Mouse (Mus musculus) hindbrain, embryonic 12.5 days (tissue): ENCODE results near the gene Abtb2. TPM values are rescaled to one million over a fixed set of nuclear protein-coding genes. Genes with fewer than 3 reads are reported as not detected.

Experiments used
- ATAC-seq: fragments of 200-750 bp; cut with Nextera tagmentation; 2 replicates; pipeline ENCODE4 v1.8.0; 2017; ENCODE audit warnings: moderate TSS enrichment; ENCODE audit not compliant: low FRiP score
- H3K27ac ChIP-seq: fragments of 300-500 bp; sonication (generic); 2 replicates; pipeline ENCODE4 v1.5.1; 2016; ENCODE audit warnings: mild to moderate bottlenecking
- H3K27me3 ChIP-seq: fragments of 300-500 bp; sonication (generic); 2 replicates; pipeline ENCODE4 v1.6.1; 2016; ENCODE audit warnings: mild to moderate bottlenecking
- H3K36me3 ChIP-seq: fragments of 300-500 bp; sonication (generic); 2 replicates; pipeline ENCODE4 v1.6.1; 2016; ENCODE audit warnings: mild to moderate bottlenecking
- H3K4me1 ChIP-seq: fragments of 300-500 bp; sonication (generic); 2 replicates; pipeline ENCODE4 v1.6.1; 2016
- H3K4me2 ChIP-seq: fragments of 300-500 bp; sonication (generic); replicated peaks from 2 replicates; pipeline ENCODE4 v1.6.1; 2016; ENCODE audit warnings: mild to moderate bottlenecking
- H3K4me3 ChIP-seq: fragments of 300-500 bp; sonication (generic); 2 replicates; pipeline ENCODE4 v1.5.1; 2016; ENCODE audit warnings: mild to moderate bottlenecking
- H3K9ac ChIP-seq: fragments of 300-500 bp; sonication (generic); 2 replicates; pipeline ENCODE4 v1.6.1; 2016; ENCODE audit warnings: mild to moderate bottlenecking, moderate library complexity
- H3K9me3 ChIP-seq: fragments of 300-500 bp; sonication (generic); replicated peaks from 2 replicates; pipeline ENCODE4 v1.6.1; 2016; ENCODE audit warnings: mild to moderate bottlenecking
- WGBS: fragments of 180-500 bp; shearing (Covaris S2); methylation state at CpG from one replicate; pipeline ENCODE4 v1.1.7; 2016; 5-methylcytosine and 5-hydroxymethylcytosine counted together
- polyA plus RNA-seq: library from polyadenylated mRNA; unstranded; fragments of >200 nt; fragmentation: Nextera tagmentation; extraction: Ambion mirVana; gene quantifications from 2 replicates; pipeline ENCODE4 v1.2.1, GENCODE M21; 2016

Abtb2 gene
- polyA plus RNA-seq, 1 experiment from 2014 or later = 27.3 TPM

DNA sequence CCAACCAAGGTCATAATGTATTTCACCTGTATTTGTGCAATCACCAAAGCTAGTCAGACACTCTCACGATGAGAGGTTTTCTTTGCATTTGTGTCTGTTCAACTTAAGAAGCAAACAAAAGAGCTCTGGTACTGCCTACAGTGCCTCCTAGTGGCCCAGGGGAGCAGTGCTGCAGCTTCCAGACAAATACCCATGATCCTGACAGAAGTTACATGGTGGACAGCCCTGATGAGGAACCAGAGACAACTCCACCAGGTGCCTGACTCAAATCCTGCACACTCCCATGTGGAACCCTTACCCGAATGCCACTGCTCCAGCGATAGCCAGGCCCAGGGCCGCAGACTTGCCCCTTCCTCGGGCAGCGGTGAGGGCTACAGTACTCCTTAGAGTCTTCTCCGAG, 177.9 kb downstream of the Abtb2 start:
- Histone ChIP-seq H3K4me1 (no peaks in the 10 kb centered on the region), H3K36me3 (peaks cover 61% of the 10 kb centered on the region), H3K27me3 (no peaks in the 10 kb centered on the region), H3K27ac (no peak overlapping the region), H3K4me3 (no peak overlapping the region), H3K4me2 (no peak overlapping the region), H3K9me3 (no peaks in the 10 kb centered on the region), H3K9ac (no peak overlapping the region)
- ATAC-seq = no peak; the same call in 1 of the 2 replicates
- 82% methylated on average over 7 of the region's 7 CpGs for WGBS

DNA sequence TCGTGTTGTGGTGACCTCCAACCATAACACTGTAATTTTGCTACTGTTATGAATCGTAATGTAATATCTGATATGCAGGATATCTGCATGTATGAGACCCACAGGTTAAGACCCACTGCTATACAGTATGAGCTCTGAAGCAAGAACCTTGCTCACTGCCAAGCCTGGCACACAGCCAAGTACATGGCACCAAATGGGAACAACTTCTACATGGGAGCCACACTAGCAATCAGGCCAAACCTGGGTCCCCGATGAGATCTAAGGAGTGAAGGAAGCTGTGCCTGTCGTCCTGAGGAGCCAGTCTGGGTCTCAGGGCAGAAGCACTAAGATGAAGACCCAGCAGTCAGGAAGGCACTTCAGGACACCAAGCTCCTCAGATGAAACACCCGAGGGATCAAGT, 179.4 kb downstream of the Abtb2 start:
- H3K9me3 ChIP-seq = no peaks in the 10 kb centered on the region

DNA sequence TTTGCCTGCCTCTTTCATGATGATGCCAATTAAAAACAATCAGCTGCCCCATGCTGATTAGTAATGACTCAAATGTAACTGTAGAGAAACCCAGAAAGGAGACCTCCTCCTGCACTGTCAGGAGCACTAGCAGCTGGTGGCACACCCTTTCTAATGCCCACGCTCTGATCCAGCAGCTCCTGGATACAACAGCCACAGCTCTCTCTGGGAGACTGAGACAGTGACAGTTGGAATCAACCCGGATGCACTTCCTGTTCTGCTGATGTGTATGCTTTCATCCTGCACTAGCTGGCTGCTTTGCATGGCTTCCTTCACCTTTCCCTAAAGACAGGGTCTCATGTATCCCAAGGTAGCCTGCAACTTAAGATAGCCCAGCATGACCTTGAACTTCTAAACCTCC, 180.0 kb downstream of the Abtb2 start:
- Histone ChIP-seq H3K27me3 (no peaks in the 10 kb centered on the region), H3K4me3 (no peak overlapping the region), H3K36me3 (peaks cover 57% of the 10 kb centered on the region), H3K9ac (no peak overlapping the region), H3K4me1 (no peaks in the 10 kb centered on the region), H3K27ac (no peak overlapping the region), H3K9me3 (no peaks in the 10 kb centered on the region), H3K4me2 (no peak overlapping the region)
- ATAC-seq = no peak
- WGBS = 90% methylated on average over 2 of the region's 2 CpGs

More for the DNA sequence above, 179.4 kb downstream of the Abtb2 start:
- Histone ChIP-seq H3K4me3 (no peak overlapping the region), H3K9ac (no peak overlapping the region), H3K4me1 (no peaks in the 10 kb centered on the region), H3K27ac (no peak overlapping the region), H3K27me3 (no peaks in the 10 kb centered on the region), H3K36me3 (peaks cover 58% of the 10 kb centered on the region), H3K4me2 (no peak overlapping the region)
- 90% methylated on average over 5 of the region's 5 CpGs for WGBS
- no peak for ATAC-seq

DNA sequence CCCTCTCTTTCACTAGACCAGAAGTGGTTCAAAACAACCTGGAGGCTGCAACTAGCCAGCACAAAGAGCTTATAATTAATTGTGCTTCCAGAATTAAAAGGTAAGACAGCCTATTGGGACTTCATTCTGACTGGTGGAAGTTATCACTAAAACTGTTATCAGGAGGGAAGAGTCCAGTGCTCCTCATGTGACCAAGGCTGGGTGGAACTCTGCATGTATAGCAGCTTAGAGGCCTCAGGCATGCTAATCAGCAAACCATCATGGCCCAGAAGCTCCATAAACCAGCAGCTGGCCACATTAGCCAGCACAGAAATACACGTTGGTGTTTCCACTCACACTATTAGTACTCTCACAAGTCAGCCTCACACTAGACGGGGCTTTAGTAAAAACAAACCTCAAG, 180.7 kb downstream of the Abtb2 start:
- H3K9ac ChIP-seq = no peak overlapping the region
- H3K4me3 ChIP-seq = no peak overlapping the region
- peaks cover 60% of the 10 kb centered on the region for H3K36me3 ChIP-seq
- 87% methylated on average over 2 of the region's 2 CpGs for WGBS
- H3K4me2 ChIP-seq = no peak overlapping the region
- no peak for ATAC-seq
- H3K4me1 ChIP-seq = no peaks in the 10 kb centered on the region
- no peaks in the 10 kb centered on the region for H3K27me3 ChIP-seq
- no peaks in the 10 kb centered on the region for H3K9me3 ChIP-seq
- no peak overlapping the region for H3K27ac ChIP-seq

DNA sequence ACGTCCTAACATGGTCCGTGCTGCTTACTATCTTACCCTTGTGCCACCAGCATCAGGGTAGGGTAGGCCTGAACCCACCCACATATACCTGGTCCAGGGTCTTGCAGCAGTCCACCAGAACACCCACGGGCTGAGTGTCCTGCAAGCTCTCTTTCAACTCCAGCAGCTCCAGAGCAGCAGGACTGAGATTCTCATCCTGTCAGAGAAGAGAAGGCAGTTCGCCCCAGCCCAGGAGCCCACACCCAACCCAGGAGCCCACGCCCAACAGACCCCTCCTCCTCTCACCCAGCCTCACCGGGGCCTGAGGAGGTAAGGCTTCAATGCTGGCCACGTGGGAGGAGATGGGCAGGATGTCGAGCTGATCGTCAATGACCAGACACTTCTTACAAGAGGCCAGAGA, 181.8 kb downstream of the Abtb2 start:
- H3K4me3 ChIP-seq = no peak overlapping the region
- 92% methylated on average over 9 of the region's 9 CpGs for WGBS
- ATAC-seq = no peak
- H3K9ac ChIP-seq = no peak overlapping the region
- no peaks in the 10 kb centered on the region for H3K27me3 ChIP-seq
- H3K4me2 ChIP-seq = no peak overlapping the region
- no peaks in the 10 kb centered on the region for H3K9me3 ChIP-seq
- no peaks in the 10 kb centered on the region for H3K4me1 ChIP-seq
- H3K36me3 ChIP-seq = peaks cover 58% of the 10 kb centered on the region
- no peak overlapping the region for H3K27ac ChIP-seq

DNA sequence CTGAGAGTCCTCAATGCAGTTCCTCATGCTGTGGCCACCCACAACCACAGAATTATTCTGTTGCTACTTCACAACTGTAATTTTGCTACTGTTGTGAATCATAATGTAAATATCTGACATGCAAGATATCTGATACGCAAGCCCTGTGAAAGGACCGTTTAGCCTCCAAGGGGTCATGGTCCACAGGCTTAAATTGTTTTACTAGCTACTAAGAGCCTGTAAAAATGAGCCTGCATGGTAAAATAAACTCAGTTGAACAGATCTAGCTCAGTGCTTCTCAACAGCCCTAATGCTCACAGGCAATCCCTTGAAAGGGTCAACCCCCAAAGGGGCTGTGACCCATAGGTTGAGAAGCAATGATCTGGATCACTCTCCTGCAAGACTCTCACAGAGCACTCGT, 183.0 kb downstream of the Abtb2 start:
- Histone ChIP-seq H3K27ac (no peak overlapping the region), H3K27me3 (no peaks in the 10 kb centered on the region), H3K4me3 (no peak overlapping the region), H3K36me3 (peaks cover 58% of the 10 kb centered on the region), H3K4me2 (no peak overlapping the region), H3K9me3 (no peaks in the 10 kb centered on the region), H3K9ac (no peak overlapping the region), H3K4me1 (no peaks in the 10 kb centered on the region)
- 95% methylated on average over 3 of the region's 3 CpGs for WGBS
- no peak for ATAC-seq

DNA sequence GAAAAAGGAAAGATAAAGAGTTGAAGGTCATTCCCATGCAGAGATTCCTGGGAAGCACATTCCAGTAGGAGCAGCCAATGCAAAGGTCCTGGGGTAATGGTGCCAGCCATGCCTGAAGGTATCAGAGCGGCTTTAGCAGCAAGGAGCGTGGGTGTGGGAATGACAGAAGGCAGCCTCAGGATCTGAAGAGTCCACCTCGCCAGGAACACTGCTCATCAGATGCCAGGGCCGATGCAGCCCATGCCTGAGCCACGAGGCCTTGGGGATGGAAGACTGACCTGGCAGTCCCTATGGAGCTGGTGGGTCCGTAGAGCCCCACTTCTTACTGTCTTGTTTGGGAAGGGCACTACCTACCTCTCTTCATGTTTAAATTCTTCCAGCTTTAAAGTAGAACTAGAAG, 185.7 kb downstream of the Abtb2 start:
- ATAC-seq = no peak
- no peak overlapping the region for H3K27ac ChIP-seq
- WGBS = 93% methylated on average over 6 of the region's 6 CpGs
- no peaks in the 10 kb centered on the region for H3K9me3 ChIP-seq
- H3K4me1 ChIP-seq = no peaks in the 10 kb centered on the region
- H3K9ac ChIP-seq = no peak overlapping the region
- H3K4me2 ChIP-seq = no peak overlapping the region
- peaks cover 71% of the 10 kb centered on the region for H3K36me3 ChIP-seq
- H3K4me3 ChIP-seq = no peak overlapping the region
- no peaks in the 10 kb centered on the region for H3K27me3 ChIP-seq

DNA sequence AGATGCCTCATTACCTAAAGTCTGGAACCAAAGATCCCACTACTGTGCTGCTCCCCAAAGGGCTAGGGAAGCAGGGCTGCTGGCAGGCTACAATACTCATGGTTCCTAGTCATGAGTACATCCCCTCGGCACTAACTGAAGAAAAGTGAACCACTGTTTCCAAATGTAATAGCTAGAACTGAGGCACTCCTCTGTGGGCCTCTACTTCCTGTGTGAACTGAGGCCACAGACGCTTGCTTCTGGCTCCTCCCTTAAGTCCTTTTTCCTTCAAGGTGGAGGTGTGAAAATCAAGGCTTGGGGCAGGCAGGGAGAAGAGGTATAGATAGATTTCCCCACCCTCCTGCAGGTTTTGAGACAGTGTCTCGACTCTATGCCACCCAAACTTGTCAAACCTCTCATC, 188.5 kb downstream of the Abtb2 start:
- H3K27ac ChIP-seq = no peak overlapping the region
- H3K4me2 ChIP-seq = no peak overlapping the region
- H3K9ac ChIP-seq = no peak overlapping the region
- H3K36me3 ChIP-seq = peaks cover 47% of the 10 kb centered on the region
- no peak overlapping the region for H3K4me3 ChIP-seq
- no peaks in the 10 kb centered on the region for H3K4me1 ChIP-seq
- no peaks in the 10 kb centered on the region for H3K27me3 ChIP-seq
- no peaks in the 10 kb centered on the region for H3K9me3 ChIP-seq
- ATAC-seq = no peak
- 91% methylated on average over 3 of the region's 3 CpGs for WGBS

DNA sequence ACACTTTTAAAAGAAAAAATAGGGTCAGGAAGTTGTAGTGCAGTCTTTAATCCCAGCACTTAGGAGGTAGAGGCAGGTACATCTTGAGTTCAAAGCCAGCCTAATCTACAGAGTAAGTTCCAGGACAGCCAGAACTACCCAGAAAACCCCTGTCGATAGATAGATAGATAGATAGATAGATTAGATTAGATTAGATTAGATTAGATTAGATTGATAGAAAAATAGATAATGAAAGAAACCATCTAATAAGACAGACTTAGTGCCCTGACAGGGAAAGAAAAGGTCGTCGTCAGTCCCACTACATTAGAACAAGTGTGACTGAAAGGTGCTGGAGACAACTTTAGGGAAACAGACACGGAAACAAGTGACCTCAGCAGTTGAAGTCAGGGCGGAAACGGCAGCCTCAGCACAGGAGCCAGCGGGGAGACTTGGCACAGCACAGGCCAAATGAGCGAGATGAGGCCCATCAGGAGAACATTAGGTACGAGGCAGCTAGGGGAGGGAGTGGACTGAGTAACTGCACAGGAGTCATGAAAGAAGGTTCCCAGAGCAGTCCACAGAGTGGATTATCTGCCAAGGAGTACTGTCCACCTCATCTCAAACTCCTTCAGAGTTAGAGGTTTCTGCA, 189.5 kb downstream of the Abtb2 start:
- Histone ChIP-seq H3K9me3 (no peaks in the 10 kb centered on the region), H3K27me3 (no peaks in the 10 kb centered on the region), H3K9ac (no peak overlapping the region), H3K4me3 (no peak overlapping the region), H3K27ac (no peak overlapping the region), H3K4me2 (no peak overlapping the region), H3K36me3 (peaks cover 44% of the 10 kb centered on the region), H3K4me1 (peaks cover 4% of the 10 kb centered on the region)
- 88% methylated on average over 9 of the region's 9 CpGs for WGBS
- ATAC-seq = no peak

DNA sequence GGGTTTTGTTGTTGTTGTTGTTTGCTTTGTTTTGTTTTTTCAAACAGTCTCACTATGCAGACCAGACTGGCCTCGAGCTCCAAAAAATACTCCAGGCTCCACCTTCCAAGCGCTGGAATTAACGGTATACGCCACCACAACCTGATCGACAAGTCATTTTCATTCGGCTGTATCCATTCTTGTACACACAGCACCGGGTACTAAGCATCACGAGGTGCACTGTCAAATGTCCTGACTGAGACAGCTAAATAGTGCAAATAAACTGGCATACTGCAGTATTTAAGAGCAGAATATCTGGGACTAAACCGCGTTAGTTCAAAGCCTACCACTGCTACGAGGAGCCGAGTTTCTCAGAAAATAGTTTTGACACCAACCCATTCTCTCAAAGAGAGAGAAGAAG, 194.3 kb downstream of the Abtb2 start:
- H3K27ac ChIP-seq = peak overlapping the region; percentile 81; the same call in 1 of the 2 replicates
- 1% methylated on average over 12 of the region's 12 CpGs for WGBS
- peak; percentile 20; the same call in 1 of the 2 replicates for ATAC-seq

DNA sequence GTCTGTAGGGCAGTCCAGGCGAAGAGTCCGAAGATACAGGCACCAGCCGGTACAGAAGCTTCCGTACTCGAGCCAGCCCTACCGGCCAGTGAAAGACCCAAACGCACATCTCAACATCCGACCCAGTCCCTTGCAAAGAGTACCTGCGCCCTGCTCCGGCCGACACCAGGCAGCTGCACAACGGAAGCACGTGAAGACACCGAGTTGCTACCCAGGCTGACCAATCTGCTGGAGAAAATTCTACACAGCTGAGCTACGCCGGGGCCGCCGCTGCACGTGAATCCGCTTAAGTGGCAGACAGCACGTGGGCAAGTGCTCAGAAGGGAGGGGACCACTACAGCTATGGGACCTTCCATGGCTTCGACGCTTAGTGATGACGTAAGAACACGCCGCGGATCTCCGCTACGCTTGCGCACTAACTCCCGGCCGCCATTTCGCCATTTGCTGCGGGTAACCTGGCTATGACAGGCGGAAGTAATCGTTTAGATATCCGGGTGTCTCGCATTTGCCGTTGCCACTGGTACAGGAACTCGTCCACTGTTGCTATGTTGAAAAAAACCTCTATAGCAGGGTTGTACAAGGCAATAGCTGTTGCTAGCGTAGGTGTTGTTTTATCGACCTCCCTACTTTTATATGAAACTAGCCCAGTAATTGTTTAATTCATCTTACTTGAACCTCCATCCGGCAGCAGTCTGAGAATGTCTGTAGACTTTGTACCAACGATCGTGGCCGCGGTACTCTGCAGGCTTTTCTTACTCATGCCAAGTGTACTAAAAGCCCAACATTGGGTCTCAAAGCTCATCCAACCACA, 195.0 kb downstream of the Abtb2 start, which contains the start of gene Nat10:
TSS of gene Nat10 (minus strand) at position 365 of the 811 bp plus-strand sequence.
- peaks cover 15% of the 10 kb centered on the region for H3K36me3 ChIP-seq
- H3K9ac ChIP-seq = peak within 1 kb of the TSS; percentile 65
- peak within 1 kb of the TSS; percentile 78 for H3K4me2 ChIP-seq
- H3K9me3 ChIP-seq = no peaks in the 10 kb centered on the region
- peak within 1 kb of the TSS; percentile 57 for H3K4me3 ChIP-seq
- WGBS = under 1% methylated on average over 47 of the region's 47 CpGs
- H3K4me1 ChIP-seq = peaks cover 10% of the 10 kb centered on the region
- ATAC-seq = peak; percentile 97
- peak within 1 kb of the TSS; percentile 81 for H3K27ac ChIP-seq
- H3K27me3 ChIP-seq = no peaks in the 10 kb centered on the region

More for the DNA sequence above, 194.3 kb downstream of the Abtb2 start:
- H3K9ac ChIP-seq = peak overlapping the region; percentile 65
- no peaks in the 10 kb centered on the region for H3K27me3 ChIP-seq
- H3K9me3 ChIP-seq = no peaks in the 10 kb centered on the region
- peak overlapping the region; percentile 78 for H3K4me2 ChIP-seq
- peak overlapping the region; percentile 57 for H3K4me3 ChIP-seq
- peaks cover 10% of the 10 kb centered on the region for H3K4me1 ChIP-seq
- peaks cover 15% of the 10 kb centered on the region; the same call in 1 of the 2 replicates for H3K36me3 ChIP-seq

DNA sequence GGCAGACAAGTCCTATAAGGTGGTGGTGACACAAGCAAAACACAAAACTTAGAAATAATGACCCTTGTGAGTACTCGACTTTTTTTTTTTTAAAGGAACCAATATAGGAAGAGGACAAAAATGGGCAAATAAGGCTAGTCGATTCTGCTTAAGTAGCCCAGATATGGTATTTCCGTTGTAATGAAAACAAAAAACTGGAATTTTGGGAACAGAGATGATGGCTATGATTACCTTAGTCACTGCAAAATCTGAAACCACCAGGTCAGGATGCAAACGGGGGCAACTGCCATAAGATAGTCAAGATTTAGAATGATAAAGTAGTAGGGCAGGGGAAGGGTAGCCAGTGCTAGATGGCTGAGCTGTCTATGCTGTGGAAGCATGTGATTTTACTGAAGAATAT, 195.9 kb downstream of the Abtb2 start:
- peak overlapping the region; percentile 57 for H3K4me3 ChIP-seq
- no peak overlapping the region for H3K27ac ChIP-seq
- H3K9me3 ChIP-seq = no peaks in the 10 kb centered on the region
- H3K9ac ChIP-seq = no peak overlapping the region
- H3K4me2 ChIP-seq = peak overlapping the region; percentile 78
- peaks cover 10% of the 10 kb centered on the region for H3K4me1 ChIP-seq
- 44% methylated on average over 4 of the region's 4 CpGs for WGBS
- H3K27me3 ChIP-seq = no peaks in the 10 kb centered on the region
- no peak for ATAC-seq
- H3K36me3 ChIP-seq = peaks cover 19% of the 10 kb centered on the region
